In genomic region chr14:25156171-25156570, GRCm38 (mm10) we compare ENCODE assay signal across 9 mouse cellular contexts.
DNase-seq lines count a peak whose midpoint lies in the region; ATAC-seq and TF ChIP-seq lines count a peak whose summit lies in the region.
"Had no signal": no experiment of that assay in that cellular context is flagged by ENCODE, and none has a peak within 500 bp of the region (broad histone marks: within the 10 kb centered on the region; RNA-seq: fewer than 3 reads in every experiment).

No protein-coding gene starts in this region.

- intact Hi-C loops in gastrocnemius, postnatal 14 days (cut with DNase I; ENCODE audit: low total_unique reads) = no loop called here

- H3K4me3 ChIP-seq in forebrain, embryonic 13.5 days = no peak overlapping the region
- no peak overlapping the region for H3K4me3 ChIP-seq in forebrain, embryonic 15.5 days
- no peak overlapping the region for H3K4me3 ChIP-seq in thymus, adult 2 months (ENCODE audit: control insufficient read depth, insufficient read depth, low read length)
- H3K4me3 ChIP-seq in layer of hippocampus, adult 2 months = no peak overlapping the region
- H3K4me3 ChIP-seq: limb, embryonic 13.5 days had no signal

- H3K27me3 ChIP-seq in forebrain, embryonic 13.5 days = no peaks in the 10 kb centered on the region
- no peaks in the 10 kb centered on the region for H3K27me3 ChIP-seq in forebrain, embryonic 15.5 days
- no peaks in the 10 kb centered on the region for H3K27me3 ChIP-seq in thymus, adult 2 months (ENCODE audit: control insufficient read depth, insufficient read depth, low read length)
- H3K27me3 ChIP-seq: limb, embryonic 13.5 days had no signal

- TF ChIP-seq CTCF in thymus, adult 2 months (IDR thresholded peaks at IDR 0.05; ENCODE audit: borderline replicate concordance, control insufficient read depth, extremely low read depth, insufficient read depth, low read length, poor library complexity) = no peak
- no peak for TF ChIP-seq CTCF in layer of hippocampus, adult 2 months (conservative IDR thresholded peaks at IDR 0.05)

- peak overlapping the region; percentile 45; the same call in 1 of the 2 replicates for H3K9ac ChIP-seq in forebrain, embryonic 13.5 days
- no peak overlapping the region for H3K9ac ChIP-seq in forebrain, embryonic 15.5 days (replicated peaks)
- H3K9ac ChIP-seq: limb, embryonic 13.5 days had no signal

- H3K36me3 ChIP-seq in forebrain, embryonic 13.5 days (ENCODE audit: poor library complexity, severe bottlenecking) = no peaks in the 10 kb centered on the region
- no peaks in the 10 kb centered on the region for H3K36me3 ChIP-seq in forebrain, embryonic 15.5 days
- H3K36me3 ChIP-seq in thymus, adult 2 months (ENCODE audit: control insufficient read depth, insufficient read depth, low read length) = no peaks in the 10 kb centered on the region
- H3K36me3 ChIP-seq: limb, embryonic 13.5 days had no signal

- H3K9me3 ChIP-seq in forebrain, embryonic 13.5 days (replicated peaks) = no peaks in the 10 kb centered on the region
- no peaks in the 10 kb centered on the region for H3K9me3 ChIP-seq in forebrain, embryonic 15.5 days
- H3K9me3 ChIP-seq: limb, embryonic 13.5 days had no signal

- TF ChIP-seq POLR2A in thymus, adult 2 months (IDR thresholded peaks at IDR 0.05; ENCODE audit: control insufficient read depth, extremely low read depth, insufficient read depth, low read length, poor library complexity) = no peak

- H3K27ac ChIP-seq in forebrain, embryonic 13.5 days = no peak overlapping the region
- no peak overlapping the region; the same call in 1 of the 2 replicates for H3K27ac ChIP-seq in forebrain, embryonic 15.5 days (replicated peaks)
- no peak overlapping the region for H3K27ac ChIP-seq in thymus, adult 2 months (ENCODE audit: control insufficient read depth, insufficient read depth, low read length)
- H3K27ac ChIP-seq in layer of hippocampus, adult 2 months = no peak overlapping the region
- H3K27ac ChIP-seq: limb, embryonic 13.5 days had no signal

- WGBS in forebrain, embryonic 13.5 days = 53% methylated on average over 9 of the region's 9 CpGs
- WGBS in forebrain, embryonic 15.5 days = 48% methylated on average over 9 of the region's 9 CpGs
- WGBS in thymus, adult 2 months = 34% methylated on average over 9 of the region's 9 CpGs

- peaks cover 11% of the 10 kb centered on the region; the same call in 1 of the 2 replicates for H3K4me1 ChIP-seq in forebrain, embryonic 13.5 days
- peaks cover 6% of the 10 kb centered on the region; the same call in 1 of the 2 replicates for H3K4me1 ChIP-seq in forebrain, embryonic 15.5 days
- peaks cover 15% of the 10 kb centered on the region for H3K4me1 ChIP-seq in thymus, adult 2 months (replicated peaks; ENCODE audit: control insufficient read depth, insufficient read depth, low read length)

- peak; percentile 32 for DNase-seq in thymus, adult 2 months
- DNase-seq in thymus, adult 18-20 months = no peak
- peak; percentile 75 for DNase-seq in heart, postnatal 4 days
- DNase-seq in thymus, postnatal 36 days = peak; percentile 30 to 47
- no peak for DNase-seq in gastrocnemius, postnatal 14 days
- DNase-seq in layer of hippocampus, adult 2 months (ENCODE audit: low spot score in 2 of 2) = no peak

- no peak for ATAC-seq in forebrain, embryonic 13.5 days
- no peak for ATAC-seq in forebrain, embryonic 15.5 days (replicated peaks)

- H3K4me2 ChIP-seq in forebrain, embryonic 13.5 days = no peak overlapping the region
- H3K4me2 ChIP-seq in forebrain, embryonic 15.5 days (replicated peaks) = no peak overlapping the region
- H3K4me2 ChIP-seq: limb, embryonic 13.5 days had no signal

Comparison
In these comparisons a context has a peak if more than half of its experiments do, and no peak if none do; other contexts are left out.
1. DNase-seq: peak in thymus, adult 2 months (single experiment), heart, postnatal 4 days (single experiment) and thymus, postnatal 36 days (2 of 2); none in thymus, adult 18-20 months (0 of 2), gastrocnemius, postnatal 14 days (single experiment) and layer of hippocampus, adult 2 months (0 of 2).